Mouse (Mus musculus) liver, embryonic 14.5 days (tissue): ENCODE data around the gene Tmbim7. TPM values are rescaled to one million over a fixed set of nuclear protein-coding genes. Genes with fewer than 3 reads are reported as not detected.

ENCODE experiments used
- ATAC-seq: fragments of 200-750 bp; cut with Nextera tagmentation; 2 replicates; pipeline ENCODE4 v1.8.0; 2017; ENCODE audit warnings: moderate number of reproducible peaks, mild to moderate bottlenecking, moderate library complexity; ENCODE audit not compliant: insufficient read depth
- DNase-seq, 3 experiments: peaks; one replicate each; pipeline ENCODE4 v3.0.0-alpha.2; 2012 to 2013; ENCODE audit warnings: low read depth in 3 of 3, low spot score in 3 of 3
- H3K27ac ChIP-seq: fragments of 300-500 bp; sonication (generic); 2 replicates; pipeline ENCODE4 v1.5.1; 2014; ENCODE audit warnings: moderate library complexity, mild to moderate bottlenecking, control low read depth, inconsistent platforms
- H3K27me3 ChIP-seq: fragments of 300-500 bp; sonication (generic); 2 replicates; pipeline ENCODE4 v1.6.1; 2014; ENCODE audit warnings: mild to moderate bottlenecking, low read length, moderate library complexity; ENCODE audit not compliant: control insufficient read depth, insufficient read depth
- H3K36me3 ChIP-seq: fragments of 300-500 bp; sonication (generic); replicated peaks from 2 replicates; pipeline ENCODE4 v1.6.1; 2014; ENCODE audit warnings: low read depth; ENCODE audit not compliant: control insufficient read depth, insufficient read depth
- H3K4me1 ChIP-seq, 2 experiments: fragments of 200-500 bp in 1 of 2; fragments of 300-500 bp in 1 of 2; sonication (generic) in 1 of 2; replicated peaks; 2 replicates each; pipeline ENCODE4 v1.6.1; 2012 to 2014; ENCODE audit warnings: antibody characterized with exemption in 1 of 2, inconsistent platforms in 1 of 2, low read length in 1 of 2; ENCODE audit not compliant: control insufficient read depth in 2 of 2, insufficient read depth in 2 of 2
- H3K4me2 ChIP-seq: fragments of 300-500 bp; sonication (generic); 2 replicates; pipeline ENCODE4 v1.6.1; 2014; ENCODE audit warnings: low read depth, mild to moderate bottlenecking, control low read depth, moderate library complexity
- H3K4me3 ChIP-seq, 2 experiments: fragments of 200-500 bp in 1 of 2; fragments of 300-500 bp in 1 of 2; sonication (generic) in 1 of 2; 2 replicates each; pipeline ENCODE4 v1.5.1; 2012 to 2014; ENCODE audit warnings: low read depth in 2 of 2, low read length in 2 of 2, mild to moderate bottlenecking in 2 of 2, control low read depth in 1 of 2, inconsistent platforms in 1 of 2, moderate library complexity in 1 of 2; ENCODE audit not compliant: insufficient read depth in 1 of 2
- H3K9ac ChIP-seq: fragments of 300-500 bp; sonication (generic); replicated peaks from 2 replicates; pipeline ENCODE4 v1.6.1; 2014; ENCODE audit warnings: mild to moderate bottlenecking, control low read depth, moderate library complexity
- H3K9me3 ChIP-seq: fragments of 300-500 bp; sonication (generic); 2 replicates; pipeline ENCODE4 v1.6.1; 2016; ENCODE audit warnings: low read length, mixed read lengths; ENCODE audit not compliant: control insufficient read depth
- CTCF ChIP-seq: IDR thresholded peaks from 2 replicates; pipeline ENCODE4 v1.5.1; 2016; ENCODE audit warnings: antibody characterized with exemption, low read depth, control low read depth
- EP300 ChIP-seq: IDR thresholded peaks from 2 replicates; pipeline ENCODE4 v1.6.1; 2016; ENCODE audit warnings: antibody characterized with exemption, low read depth
- WGBS: fragments of 180-500 bp; shearing (Covaris S2); extraction: QIAGEN DNeasy Blood & Tissue Kit; methylation state at CpG from one replicate; pipeline ENCODE4 v1.1.7; 2014; ENCODE audit not compliant: insufficient replicate concordance; 5-methylcytosine and 5-hydroxymethylcytosine counted together
- polyA plus RNA-seq, 2 experiments: library from polyadenylated mRNA; depleted of rRNA in 1 of 2; stranded (reverse) in 1 of 2; unstranded in 1 of 2; fragments of >200 nt; fragmentation: Nextera tagmentation in 1 of 2; extraction: Ambion mirVana in 1 of 2; gene quantifications; 2 replicates each; pipeline versions ENCODE4 v1.2.1 to v1.2.3; 2012 to 2014

Gene Tmbim7
- polyA plus RNA-seq, 2 experiments: not detected

- Histone ChIP-seq H3K4me2 (no peak overlapping the region), H3K9me3 (no peaks in the 10 kb centered on the region), H3K9ac (no peak overlapping the region), H3K27me3 (no peaks in the 10 kb centered on the region), H3K36me3 (no peaks in the 10 kb centered on the region), H3K4me1 (no peaks in the 10 kb centered on the region), H3K4me3 (no peak overlapping the region), H3K27ac (no peak overlapping the region)
- no peak for TF ChIP-seq CTCF
- no peak for TF ChIP-seq EP300
- 84% methylated on average over 5 of the region's 5 CpGs for WGBS
- DNase-seq: no peak
- no peak for ATAC-seq
These were observed 49.0 kb downstream of the Tmbim7 start for GRCm38 (mm10) chr5:3700025-3700424.

- 85% methylated on average over 4 of the region's 4 CpGs for WGBS
- H3K27ac ChIP-seq: no peak overlapping the region
- DNase-seq: no peak
- ATAC-seq: no peak
- H3K9ac ChIP-seq: no peak overlapping the region
- TF ChIP-seq CTCF (no peak), EP300 (no peak)
- H3K9me3 ChIP-seq: no peaks in the 10 kb centered on the region
- H3K4me1 ChIP-seq: no peaks in the 10 kb centered on the region
- no peaks in the 10 kb centered on the region; the same call in 1 of the 2 replicates for H3K36me3 ChIP-seq
- H3K4me2 ChIP-seq: no peak overlapping the region
- no peak overlapping the region for H3K4me3 ChIP-seq
- no peaks in the 10 kb centered on the region for H3K27me3 ChIP-seq
These were observed 51.2 kb downstream of the Tmbim7 start for GRCm38 (mm10) chr5:3702180-3702579.

GRCm38 (mm10) chr5:3715800-3716199 is 64.8 kb downstream of the Tmbim7 start:
- no peak overlapping the region for H3K4me2 ChIP-seq
- 81% methylated on average over 5 of the region's 5 CpGs for WGBS
- DNase-seq (no peak), ATAC-seq (no peak)
- H3K4me1 ChIP-seq: no peaks in the 10 kb centered on the region
- H3K4me3 ChIP-seq: no peak overlapping the region
- H3K27me3 ChIP-seq: no peaks in the 10 kb centered on the region
- no peak overlapping the region for H3K9ac ChIP-seq
- H3K9me3 ChIP-seq: no peaks in the 10 kb centered on the region
- TF ChIP-seq EP300 (no peak), CTCF (no peak)
- H3K36me3 ChIP-seq: no peaks in the 10 kb centered on the region; the same call in none of the 2 replicates
- H3K27ac ChIP-seq: no peak overlapping the region

GRCm38 (mm10) chr5:3719371-3719770 is 68.4 kb downstream of the Tmbim7 start:
- TF ChIP-seq EP300 (no peak), CTCF (no peak)
- Histone ChIP-seq H3K9me3 (no peaks in the 10 kb centered on the region), H3K36me3 (peaks cover 3% of the 10 kb centered on the region), H3K9ac (no peak overlapping the region), H3K27ac (no peak overlapping the region), H3K4me2 (no peak overlapping the region), H3K4me3 (no peak overlapping the region), H3K4me1 (peaks cover 0 to 9% of the 10 kb centered on the region in 2 experiments; a peak in 2 of 4 replicates), H3K27me3 (no peaks in the 10 kb centered on the region)
- no peak for ATAC-seq
- WGBS: 58% methylated on average over 4 of the region's 4 CpGs
- DNase-seq: no peak

- no peak overlapping the region for H3K27ac ChIP-seq
- H3K4me2 ChIP-seq: no peak overlapping the region
These were observed 71.9 kb downstream of the Tmbim7 start for GRCm38 (mm10) chr5:3722873-3723272.

More at GRCm38 (mm10) chr5:3722873-3723272, 71.9 kb downstream of the Tmbim7 start:
- Histone ChIP-seq H3K9me3 (no peaks in the 10 kb centered on the region), H3K9ac (no peak overlapping the region), H3K4me3 (no peak overlapping the region), H3K27me3 (no peaks in the 10 kb centered on the region), H3K36me3 (peaks cover 6% of the 10 kb centered on the region), H3K4me1 (peaks cover 0 to 9% of the 10 kb centered on the region in 2 experiments; a peak in 2 of 4 replicates)
- 32% methylated on average over 2 of the region's 2 CpGs for WGBS
- no peak for TF ChIP-seq EP300
- TF ChIP-seq CTCF: no peak
- DNase-seq (peak; percentile 6 to 24 (median 7)), ATAC-seq (peak; percentile 85)
